Mouse (Mus musculus): Measurements from ENCODE around the gene Wfdc6b. TPM values are rescaled to one million over a fixed set of nuclear protein-coding genes. Genes with fewer than 3 reads are reported as not detected.

Wfdc6b gene
- polyA plus RNA-seq, 1 experiment from 2014 or later = not detected

DNA sequence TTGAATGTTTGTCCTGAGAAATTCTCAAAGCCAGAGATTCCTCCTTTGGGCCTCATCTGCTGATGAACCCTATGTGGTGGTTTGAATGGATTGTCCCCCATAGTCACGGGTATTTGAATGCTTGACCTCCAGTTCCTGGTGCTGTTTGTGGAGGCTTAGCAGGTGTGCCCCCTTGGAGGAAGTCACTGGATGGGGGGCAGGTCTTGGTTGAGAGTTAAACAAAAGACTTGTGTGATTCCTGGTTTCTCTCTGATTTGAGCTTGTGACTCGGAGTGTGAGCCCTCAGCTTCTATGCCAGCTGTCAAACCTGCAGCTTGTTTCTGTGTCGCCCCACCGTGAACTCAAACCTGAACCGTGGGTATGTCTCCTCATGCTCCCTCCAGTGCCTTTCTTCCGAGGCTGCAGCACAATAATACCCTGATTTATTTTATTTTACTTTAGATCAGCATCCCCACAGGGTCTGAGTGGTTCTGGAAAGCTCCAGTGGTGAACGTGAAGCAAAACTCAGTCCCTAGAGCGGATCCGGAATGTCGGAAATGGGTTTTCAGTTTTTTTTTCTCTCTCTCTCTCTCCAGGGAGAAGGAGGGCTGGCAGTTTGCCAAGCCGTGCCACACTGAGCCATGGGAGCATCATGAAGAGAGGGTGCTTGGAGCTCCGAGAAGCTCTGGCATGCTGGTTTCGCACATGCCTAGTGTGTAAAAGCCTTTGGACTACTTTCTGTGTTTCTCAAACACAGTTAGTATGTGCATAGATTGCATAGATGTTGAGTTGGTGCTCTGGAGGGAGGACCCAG is 28.8 kb downstream of the Wfdc6b start:
- H3K36me3 ChIP-seq (ENCODE audit: control insufficient read depth, insufficient read depth, low read length) = no peaks in the 10 kb centered on the region
- H3K4me2 ChIP-seq = no peak overlapping the region
- H3K4me1 ChIP-seq (ENCODE audit: control insufficient read depth, insufficient read depth, low read length) = no peaks in the 10 kb centered on the region
- no peak for DNase-seq (ENCODE audit: low spot score, missing footprints)
- ATAC-seq (ENCODE audit: low FRiP score) = no peak
- H3K27me3 ChIP-seq (ENCODE audit: control insufficient read depth, insufficient read depth, low read length) = no peaks in the 10 kb centered on the region
- no peaks in the 10 kb centered on the region; the same call in 1 of the 2 replicates for H3K9me3 ChIP-seq (ENCODE audit: control insufficient read depth, low read length)
- H3K4me3 ChIP-seq (ENCODE audit: low read depth, low read length) = no peak overlapping the region
- H3K27ac ChIP-seq (ENCODE audit: low read depth, low read length) = no peak overlapping the region
- 84% methylated on average over 13 of the region's 13 CpGs for WGBS
- no peak overlapping the region for H3K9ac ChIP-seq (ENCODE audit: low read length)

- ATAC-seq (ENCODE audit: low FRiP score) (no peak), DNase-seq (ENCODE audit: low spot score, missing footprints) (peak; percentile 93)
- Histone ChIP-seq H3K4me3 (ENCODE audit: low read depth, low read length) (no peak within 1 kb of the TSS), H3K27ac (ENCODE audit: low read depth, low read length) (no peak within 1 kb of the TSS), H3K9me3 (ENCODE audit: control insufficient read depth, low read length) (no peaks in the 10 kb centered on the region), H3K36me3 (ENCODE audit: control insufficient read depth, insufficient read depth, low read length) (no peaks in the 10 kb centered on the region), H3K4me2 (no peak within 1 kb of the TSS), H3K27me3 (ENCODE audit: control insufficient read depth, insufficient read depth, low read length) (no peaks in the 10 kb centered on the region), H3K9ac (ENCODE audit: low read length) (no peak within 1 kb of the TSS), H3K4me1 (ENCODE audit: control insufficient read depth, insufficient read depth, low read length) (no peaks in the 10 kb centered on the region)
- 23% methylated on average over 11 of the region's 11 CpGs for WGBS
Measured at GRCm38 (mm10) chr2:164655858-164656257, 42.5 kb downstream of the Wfdc6b start, which contains the start of gene Wfdc10. TSS of gene Wfdc10 (plus strand) at chr2:164656046.

GRCm38 (mm10) chr2:164656483-164656882 is 43.2 kb downstream of the Wfdc6b start, which contains the start of gene Wfdc9:
TSS of gene Wfdc9 (minus strand) at chr2:164656583.
- no peak for ATAC-seq (ENCODE audit: low FRiP score)
- H3K27me3 ChIP-seq (ENCODE audit: control insufficient read depth, insufficient read depth, low read length) = no peaks in the 10 kb centered on the region
- H3K9ac ChIP-seq (ENCODE audit: low read length) = no peak within 1 kb of the TSS
- no peak within 1 kb of the TSS for H3K4me2 ChIP-seq
- no peaks in the 10 kb centered on the region for H3K36me3 ChIP-seq (ENCODE audit: control insufficient read depth, insufficient read depth, low read length)
- H3K4me1 ChIP-seq (ENCODE audit: control insufficient read depth, insufficient read depth, low read length) = no peaks in the 10 kb centered on the region
- no peak within 1 kb of the TSS for H3K27ac ChIP-seq (ENCODE audit: low read depth, low read length)
- no peak for DNase-seq (ENCODE audit: low spot score, missing footprints)
- H3K4me3 ChIP-seq (ENCODE audit: low read depth, low read length) = no peak within 1 kb of the TSS
- H3K9me3 ChIP-seq (ENCODE audit: control insufficient read depth, low read length) = no peaks in the 10 kb centered on the region
- 82% methylated on average over 9 of the region's 9 CpGs for WGBS

- no peak for ATAC-seq (ENCODE audit: low FRiP score)
- Histone ChIP-seq H3K9ac (ENCODE audit: low read length) (no peak overlapping the region), H3K4me2 (no peak overlapping the region), H3K4me1 (ENCODE audit: control insufficient read depth, insufficient read depth, low read length) (no peaks in the 10 kb centered on the region), H3K4me3 (ENCODE audit: low read depth, low read length) (no peak overlapping the region), H3K9me3 (ENCODE audit: control insufficient read depth, low read length) (no peaks in the 10 kb centered on the region), H3K36me3 (ENCODE audit: control insufficient read depth, insufficient read depth, low read length) (no peaks in the 10 kb centered on the region), H3K27ac (ENCODE audit: low read depth, low read length) (no peak overlapping the region), H3K27me3 (ENCODE audit: control insufficient read depth, insufficient read depth, low read length) (no peaks in the 10 kb centered on the region)
- DNase-seq (ENCODE audit: low spot score, missing footprints) = no peak
- 88% methylated on average over 7 of the region's 7 CpGs for WGBS
Measured at GRCm38 (mm10) chr2:164664851-164665250, 51.5 kb downstream of the Wfdc6b start.

Other genes with a start within 250 kb of the Wfdc6b start
- gene Slpi, start 224.4 kb upstream of the Wfdc6b start, polyA plus RNA-seq (2014; fragmentation: Nextera tagmentation; extraction: Ambion mirVana) = 0.37 and 0.52 TPM in 2 replicates
- gene Rbpjl, start 210.4 kb upstream of the Wfdc6b start, polyA plus RNA-seq (2014; fragmentation: Nextera tagmentation; extraction: Ambion mirVana) = not detected in 2 replicates
- 0.10 and 0.23 TPM in 2 replicates for gene Matn4, start 208.4 kb upstream of the Wfdc6b start, polyA plus RNA-seq (2014; fragmentation: Nextera tagmentation; extraction: Ambion mirVana)
- 9.7 and 9.9 TPM in 2 replicates for gene Sdc4, start 169.6 kb upstream of the Wfdc6b start, polyA plus RNA-seq (2014; fragmentation: Nextera tagmentation; extraction: Ambion mirVana)
- 62.0 and 63.6 TPM in 2 replicates for gene Sys1, start 156.6 kb upstream of the Wfdc6b start, polyA plus RNA-seq (2014; fragmentation: Nextera tagmentation; extraction: Ambion mirVana)
- gene Gm20458, start 152.6 kb upstream of the Wfdc6b start, polyA plus RNA-seq (2014; fragmentation: Nextera tagmentation; extraction: Ambion mirVana) = 4.7 and 5.0 TPM in 2 replicates
- not detected in 2 replicates for gene Trp53tg5, start 139.8 kb upstream of the Wfdc6b start, polyA plus RNA-seq (2014; fragmentation: Nextera tagmentation; extraction: Ambion mirVana)
- gene Dbndd2, start 127.4 kb upstream of the Wfdc6b start, polyA plus RNA-seq (2014; fragmentation: Nextera tagmentation; extraction: Ambion mirVana) = 3.1 and 3.4 TPM in 2 replicates
- 48.1 and 51.9 TPM in 2 replicates for gene Pigt, start 116.0 kb upstream of the Wfdc6b start, polyA plus RNA-seq (2014; fragmentation: Nextera tagmentation; extraction: Ambion mirVana)
- gene Wfdc2, start 51.1 kb upstream of the Wfdc6b start, polyA plus RNA-seq (2014; fragmentation: Nextera tagmentation; extraction: Ambion mirVana) = 15.4 and 21.7 TPM in 2 replicates
- not detected in 2 replicates for gene Spint3, start 40.1 kb upstream of the Wfdc6b start, polyA plus RNA-seq (2014; fragmentation: Nextera tagmentation; extraction: Ambion mirVana)
- not detected in 2 replicates for gene Wfdc6a, start 28.1 kb upstream of the Wfdc6b start, polyA plus RNA-seq (2014; fragmentation: Nextera tagmentation; extraction: Ambion mirVana)
- gene Eppin, start 19.9 kb upstream of the Wfdc6b start, polyA plus RNA-seq (2014; fragmentation: Nextera tagmentation; extraction: Ambion mirVana) = not detected in 2 replicates
- gene Wfdc8, start 104 bp downstream of the Wfdc6b start, polyA plus RNA-seq (2014; fragmentation: Nextera tagmentation; extraction: Ambion mirVana) = not detected in 2 replicates
- gene Wfdc16, start 25.3 kb downstream of the Wfdc6b start, polyA plus RNA-seq (2014; fragmentation: Nextera tagmentation; extraction: Ambion mirVana) = not detected in 2 replicates
- gene Wfdc10, start 42.5 kb downstream of the Wfdc6b start, polyA plus RNA-seq (2014; fragmentation: Nextera tagmentation; extraction: Ambion mirVana) = not detected in 2 replicates
- not detected in 2 replicates for gene Wfdc9, start 43.1 kb downstream of the Wfdc6b start, polyA plus RNA-seq (2014; fragmentation: Nextera tagmentation; extraction: Ambion mirVana)
- not detected in 2 replicates for gene Wfdc11, start 60.6 kb downstream of the Wfdc6b start, polyA plus RNA-seq (2014; fragmentation: Nextera tagmentation; extraction: Ambion mirVana)
- 0.21 TPM in 1 of 2 replicates, not detected in the other for gene Wfdc13, start 71.6 kb downstream of the Wfdc6b start, polyA plus RNA-seq (2014; fragmentation: Nextera tagmentation; extraction: Ambion mirVana)
- gene Spint4, start 85.0 kb downstream of the Wfdc6b start, polyA plus RNA-seq (2014; fragmentation: Nextera tagmentation; extraction: Ambion mirVana) = not detected in 2 replicates
- not detected in 2 replicates for gene Spint5, start 101.8 kb downstream of the Wfdc6b start, polyA plus RNA-seq (2014; fragmentation: Nextera tagmentation; extraction: Ambion mirVana)
- gene Wfdc3, start 132.4 kb downstream of the Wfdc6b start, polyA plus RNA-seq (2014; fragmentation: Nextera tagmentation; extraction: Ambion mirVana) = 0.66 and 0.85 TPM in 2 replicates
- 75.9 and 82.5 TPM in 2 replicates for gene Dnttip1, start 132.5 kb downstream of the Wfdc6b start, polyA plus RNA-seq (2014; fragmentation: Nextera tagmentation; extraction: Ambion mirVana)
- gene Ube2c, start 156.4 kb downstream of the Wfdc6b start, polyA plus RNA-seq (2014; fragmentation: Nextera tagmentation; extraction: Ambion mirVana) = 520 and 544 TPM in 2 replicates
- gene Tnnc2, start 166.4 kb downstream of the Wfdc6b start, polyA plus RNA-seq (2014; fragmentation: Nextera tagmentation; extraction: Ambion mirVana) = not detected in 2 replicates
- 10.4 and 11.7 TPM in 2 replicates for gene Snx21, start 172.3 kb downstream of the Wfdc6b start, polyA plus RNA-seq (2014; fragmentation: Nextera tagmentation; extraction: Ambion mirVana)
- 10.2 and 12.6 TPM in 2 replicates for gene Acot8, start 191.4 kb downstream of the Wfdc6b start, polyA plus RNA-seq (2014; fragmentation: Nextera tagmentation; extraction: Ambion mirVana)
- gene Zswim3, start 191.6 kb downstream of the Wfdc6b start, polyA plus RNA-seq (2014; fragmentation: Nextera tagmentation; extraction: Ambion mirVana) = 11.4 and 12.6 TPM in 2 replicates
- 22.0 and 23.2 TPM in 2 replicates for gene Zswim1, start 209.2 kb downstream of the Wfdc6b start, polyA plus RNA-seq (2014; fragmentation: Nextera tagmentation; extraction: Ambion mirVana)
- not detected in 2 replicates for gene Spata25, start 215.0 kb downstream of the Wfdc6b start, polyA plus RNA-seq (2014; fragmentation: Nextera tagmentation; extraction: Ambion mirVana)
- 84.8 and 89.7 TPM in 2 replicates for gene Ctsa, start 219.4 kb downstream of the Wfdc6b start, polyA plus RNA-seq (2014; fragmentation: Nextera tagmentation; extraction: Ambion mirVana)
- gene Neurl2, start 219.9 kb downstream of the Wfdc6b start, polyA plus RNA-seq (2014; fragmentation: Nextera tagmentation; extraction: Ambion mirVana) = 3.8 and 4.5 TPM in 2 replicates
- 91.8 and 97.3 TPM in 2 replicates for gene Pltp, start 244.2 kb downstream of the Wfdc6b start, polyA plus RNA-seq (2014; fragmentation: Nextera tagmentation; extraction: Ambion mirVana)

Data from midbrain, embryonic 11.5 days (tissue).